In genomic region chr4:134510845-134511411, GRCm38 (mm10) we compare ENCODE assay signal across 8 mouse cellular contexts. TPM values are rescaled to one million over a fixed set of nuclear protein-coding genes. Genes with fewer than 3 reads are reported as not detected.
DNase-seq lines count a peak whose midpoint lies in the region; ATAC-seq lines count a peak whose summit lies in the region.

TSS of gene Aunip (plus strand) at chr4:134510999.

- intact Hi-C loops in left cerebral cortex, postnatal 10 days (cut with DNase I), result no loop called here

- ATAC-seq in common myeloid progenitor, adult 5-6 weeks (replicated peaks; ENCODE audit: low read depth, poor library complexity, severe bottlenecking), result peak; percentile 81
- peak; percentile 86 for ATAC-seq in megakaryocyte progenitor cell, adult 5-6 weeks (replicated peaks; ENCODE audit: poor library complexity)

- DNase-seq in adipocyte (ENCODE audit: low spot score), result peak; percentile 83
- DNase-seq in gastrocnemius, adult 8-10 months (ENCODE audit: low spot score in 2 of 2), result peak; percentile 78 to 88
- DNase-seq in hindlimb bud, embryonic 11.5 days (ENCODE audit: extremely low spot score, low read depth, low spot score), result peak; percentile 60
- peak; percentile 67 to 96 for DNase-seq in left cerebral cortex, postnatal 10 days (ENCODE audit: extremely low spot score in 1 of 2, low spot score in 2 of 2)
- DNase-seq in right cerebral cortex, postnatal 10 days (ENCODE audit: low spot score in 2 of 2), result peak; percentile 90 to 94
- peak; percentile 94 for DNase-seq in urinary bladder, postnatal 14 days (ENCODE audit: low spot score)

RNA-seq across cellular contexts. Expression of gene Aunip, which starts in this region (rescaled TPM):
- total RNA-seq in common myeloid progenitor, adult 5-6 weeks (2017), result 32.6 and 37.0 TPM in 2 replicates
- not detected for total RNA-seq in gastrocnemius, adult 8-10 months (2022)
- total RNA-seq in left cerebral cortex, postnatal 10 days (2021), result 1 to 10 TPM in 1 of 2 experiments, under 1 TPM in 1; 0.88 to 1.0 TPM
- 11.8 and 14.6 TPM in 2 replicates for total RNA-seq in megakaryocyte progenitor cell, adult 5-6 weeks (2015)
- 24.3 and 30.6 TPM in 2 replicates for total RNA-seq in megakaryocyte progenitor cell, adult 5-6 weeks (2017)

Comparison
In these comparisons a context has a peak if more than half of its experiments do, and no peak if none do; other contexts are left out.
1. Peak in every context shown above with its lines: DNase-seq and ATAC-seq.
2. RNA of gene Aunip (total RNA-seq): 32.6 to 37.0 TPM in common myeloid progenitor, adult 5-6 weeks and 11.8 to 30.6 TPM in megakaryocyte progenitor cell, adult 5-6 weeks; 0.88 to 1.0 TPM in left cerebral cortex, postnatal 10 days and not detected in gastrocnemius, adult 8-10 months; every median in the first group is over 4 times any median in the second.
3. Peak in DNase-seq in gastrocnemius, adult 8-10 months; RNA of the gene not detected or under 1 TPM.